Mouse (Mus musculus) liver, adult 2 months (tissue): ENCODE measurements around the gene Slc48a1. TPM values are rescaled to one million over a fixed set of nuclear protein-coding genes. Genes with fewer than 3 reads are reported as not detected.
A peak's percentile ranks its signal among the peaks of the same experiment; 100 is the strongest.

ENCODE experiments used
- DNase-seq: peaks from one replicate; pipeline ENCODE4 v3.0.0-alpha.2; 2011; ENCODE audit warnings: low read depth, low spot score; ENCODE audit errors: extremely low read depth
- H3K27ac ChIP-seq: fragments of 200-500 bp; replicated peaks from 2 replicates; pipeline ENCODE4 v1.5.1; 2012; ENCODE audit warnings: low read depth, mild to moderate bottlenecking, control low read depth, inconsistent platforms, low read length; ENCODE audit not compliant: insufficient read depth
- H3K27me3 ChIP-seq: fragments of 200-500 bp; 2 replicates; pipeline ENCODE4 v1.6.1; 2012; ENCODE audit warnings: mild to moderate bottlenecking, moderate library complexity, low read length, inconsistent platforms; ENCODE audit not compliant: control insufficient read depth, insufficient read depth
- H3K36me3 ChIP-seq: fragments of 200-500 bp; 2 replicates; pipeline ENCODE4 v1.6.1; 2012; ENCODE audit warnings: low read length, inconsistent platforms; ENCODE audit not compliant: control insufficient read depth, insufficient read depth
- H3K4me1 ChIP-seq: fragments of 200-500 bp; 2 replicates; pipeline ENCODE4 v1.6.1; 2011; ENCODE audit warnings: low read length; ENCODE audit not compliant: control insufficient read depth, insufficient read depth
- H3K4me3 ChIP-seq: fragments of 200-500 bp; 2 replicates; pipeline ENCODE4 v1.5.1; 2011; ENCODE audit warnings: low read depth, mild to moderate bottlenecking, control low read depth, low read length, moderate library complexity; ENCODE audit not compliant: insufficient read depth
- H3K79me2 ChIP-seq: fragments of 200-500 bp; 2 replicates; pipeline ENCODE4 v1.6.1; 2012; ENCODE audit warnings: inconsistent platforms, mild to moderate bottlenecking, low read length, moderate library complexity; ENCODE audit not compliant: control insufficient read depth, insufficient read depth
- H3K9ac ChIP-seq: fragments of 200-500 bp; 2 replicates; pipeline ENCODE4 v1.6.1; 2012; ENCODE audit warnings: low read depth, mild to moderate bottlenecking, control low read depth, inconsistent platforms, low read length
- CTCF ChIP-seq: fragments of 200-500 bp; IDR thresholded peaks from 2 replicates; pipeline ENCODE4 v1.5.1; 2011; ENCODE audit warnings: low read depth, low read length, control low read depth
- POLR2A ChIP-seq: fragments of 200-500 bp; IDR thresholded peaks from 2 replicates; pipeline ENCODE4 v1.6.1; 2011; ENCODE audit warnings: low read length, control low read depth; ENCODE audit not compliant: insufficient read depth; ENCODE audit errors: extremely low read depth
- WGBS: fragments of 180-500 bp; shearing (Covaris S2); methylation state at CpG from one replicate; pipeline ENCODE4 v1.1.7; 2018; 5-methylcytosine and 5-hydroxymethylcytosine counted together
- polyA plus RNA-seq: library from polyadenylated mRNA; depleted of rRNA; stranded (reverse); fragments of >200 nt; gene quantifications from 2 replicates; pipeline ENCODE4 v1.2.3, GENCODE M21; 2012
- total RNA-seq: library from RNA; depleted of rRNA; stranded (reverse); fragments of >200 nt; gene quantifications from 2 replicates; pipeline ENCODE4 v1.2.3, GENCODE M21; 2014

Slc48a1 gene
- total and polyA plus RNA-seq, 2 experiments: 15.2 to 54.9 TPM

- 63% methylated on average over 5 of the region's 5 CpGs for WGBS
- DNase-seq: no peak
- TF ChIP-seq POLR2A (no peak), CTCF (no peak)
- Histone ChIP-seq H3K36me3 (no peaks in the 10 kb centered on the region), H3K27ac (no peak overlapping the region), H3K4me3 (no peak overlapping the region), H3K79me2 (peaks cover 8% of the 10 kb centered on the region; the same call in 1 of the 2 replicates), H3K4me1 (peaks cover 16% of the 10 kb centered on the region), H3K27me3 (no peaks in the 10 kb centered on the region), H3K9ac (no peak overlapping the region)
Measured at GRCm38 (mm10) chr15:97826588-97827261, 48.4 kb downstream of the Slc48a1 start.

GRCm38 (mm10) chr15:97827401-97827800, 49.1 kb downstream of the Slc48a1 start:
- H3K36me3 ChIP-seq: no peaks in the 10 kb centered on the region
- no peak overlapping the region for H3K27ac ChIP-seq
- no peak overlapping the region for H3K4me3 ChIP-seq
- 76% methylated on average over 8 of the region's 8 CpGs for WGBS
- H3K27me3 ChIP-seq: no peaks in the 10 kb centered on the region
- peaks cover 16% of the 10 kb centered on the region for H3K4me1 ChIP-seq
- no peak for TF ChIP-seq POLR2A
- TF ChIP-seq CTCF: no peak
- no peak for DNase-seq
- H3K79me2 ChIP-seq: peaks cover 8% of the 10 kb centered on the region; the same call in 1 of the 2 replicates
- no peak overlapping the region for H3K9ac ChIP-seq

GRCm38 (mm10) chr15:97828221-97828842, 50.0 kb downstream of the Slc48a1 start:
- WGBS: 63% methylated on average over 6 of the region's 6 CpGs
- Histone ChIP-seq H3K27ac (peak overlapping the region; percentile 11; the same call in 1 of the 2 replicates), H3K4me3 (no peak overlapping the region), H3K27me3 (no peaks in the 10 kb centered on the region), H3K4me1 (peaks cover 13% of the 10 kb centered on the region), H3K36me3 (no peaks in the 10 kb centered on the region), H3K79me2 (peaks cover 8% of the 10 kb centered on the region; the same call in 1 of the 2 replicates), H3K9ac (peak overlapping the region; percentile 21)
- DNase-seq: no peak
- TF ChIP-seq POLR2A (no peak), CTCF (no peak)

GRCm38 (mm10) chr15:97828901-97829338, 50.6 kb downstream of the Slc48a1 start:
- Histone ChIP-seq H3K4me3 (peak overlapping the region; percentile 13; the same call in 1 of the 2 replicates), H3K4me1 (peaks cover 9% of the 10 kb centered on the region), H3K9ac (0 out of 2 replicates have a peak overlapping the region, but pooled peaks have one; percentile 34), H3K27me3 (no peaks in the 10 kb centered on the region), H3K27ac (peak overlapping the region; percentile 34), H3K36me3 (no peaks in the 10 kb centered on the region), H3K79me2 (peaks cover 4% of the 10 kb centered on the region; the same call in 1 of the 2 replicates)
- 61% methylated on average over 5 of the region's 5 CpGs for WGBS
- no peak for DNase-seq
- TF ChIP-seq POLR2A (no peak), CTCF (no peak)

- H3K79me2 ChIP-seq: peaks cover 4% of the 10 kb centered on the region; the same call in 1 of the 2 replicates
- DNase-seq: no peak
- H3K27ac ChIP-seq: peak overlapping the region; percentile 34
- H3K4me1 ChIP-seq: peaks cover 6% of the 10 kb centered on the region
- H3K27me3 ChIP-seq: no peaks in the 10 kb centered on the region
- H3K9ac ChIP-seq: peak overlapping the region; percentile 12; the same call in 1 of the 2 replicates
- TF ChIP-seq CTCF (no peak), POLR2A (no peak)
- 63% methylated on average over 2 of the region's 2 CpGs for WGBS
- no peaks in the 10 kb centered on the region for H3K36me3 ChIP-seq
- H3K4me3 ChIP-seq: 0 out of 2 replicates have a peak overlapping the region, but pooled peaks have one; percentile 13
Measured at GRCm38 (mm10) chr15:97829432-97829831, 51.1 kb downstream of the Slc48a1 start.
